22 mouse cellular contexts compared by ENCODE assay signal in the genomic region with DNA sequence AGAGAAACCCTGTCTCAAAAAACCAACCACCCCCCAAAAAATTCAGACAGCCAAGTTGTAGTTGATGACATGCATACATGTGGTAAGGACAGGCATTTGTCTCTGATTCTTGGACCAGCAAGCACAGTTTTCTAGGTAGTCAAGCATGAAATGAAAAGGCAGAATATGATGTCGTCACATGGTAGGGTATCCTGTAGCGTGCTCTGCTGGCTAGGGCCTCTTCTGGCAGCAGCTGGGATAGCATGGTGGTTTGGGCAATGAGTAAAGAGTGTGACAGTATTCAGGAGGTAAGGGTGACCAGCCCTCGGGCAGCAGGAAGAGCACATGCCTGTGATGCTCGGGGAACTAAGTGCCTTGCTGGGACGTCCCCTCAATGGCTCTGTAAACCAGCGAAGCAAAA.
DNase-seq lines count a peak whose midpoint lies in the region; ATAC-seq and TF ChIP-seq lines count a peak whose summit lies in the region.
"Had no signal": no experiment of that assay in that cellular context is flagged by ENCODE, and none has a peak within 500 bp of the region (broad histone marks: within the 10 kb centered on the region; RNA-seq: fewer than 3 reads in every experiment).

No protein-coding gene starts in this region.

- no peaks in the 10 kb centered on the region for H3K27me3 ChIP-seq in midbrain, postnatal 0 days (ENCODE audit: insufficient read depth, low read length)
- no peaks in the 10 kb centered on the region for H3K27me3 ChIP-seq in midbrain, embryonic 11.5 days (ENCODE audit: control insufficient read depth, insufficient read depth, low read length)
- H3K27me3 ChIP-seq: embryonic facial prominence, embryonic 15.5 days; heart, embryonic 13.5 days; midbrain, embryonic 15.5 days had no signal

- peak; percentile 37 for TF ChIP-seq CTCF in layer of hippocampus, adult 2 months (conservative IDR thresholded peaks at IDR 0.05)
- peak; percentile 16; the same call in 1 of the 2 replicates for TF ChIP-seq CTCF in midbrain, postnatal 0 days (IDR thresholded peaks at IDR 0.05)
- 0 out of 2 replicates have a peak, but pooled peaks have one; percentile 6 for TF ChIP-seq CTCF in embryonic fibroblast, embryonic 13.5 days (IDR thresholded peaks at IDR 0.05; ENCODE audit: borderline replicate concordance, insufficient read depth, low read length)

- 80% methylated on average over 6 of the region's 6 CpGs for WGBS in midbrain, postnatal 0 days
- WGBS in midbrain, embryonic 11.5 days = 76% methylated on average over 6 of the region's 6 CpGs

- H3K9me3 ChIP-seq in midbrain, postnatal 0 days (ENCODE audit: low read length) = no peaks in the 10 kb centered on the region
- H3K9me3 ChIP-seq in midbrain, embryonic 11.5 days (ENCODE audit: control insufficient read depth, low read length) = no peaks in the 10 kb centered on the region
- H3K9me3 ChIP-seq: embryonic facial prominence, embryonic 15.5 days; heart, embryonic 13.5 days; midbrain, embryonic 15.5 days had no signal

- H3K27ac ChIP-seq in layer of hippocampus, adult 2 months = no peak overlapping the region
- no peak overlapping the region for H3K27ac ChIP-seq in midbrain, postnatal 0 days (ENCODE audit: low read depth, low read length)
- H3K27ac ChIP-seq in midbrain, embryonic 11.5 days (ENCODE audit: low read depth, low read length) = no peak overlapping the region
- no peak overlapping the region for H3K27ac ChIP-seq in embryonic fibroblast, embryonic 13.5 days (ENCODE audit: insufficient read depth, low read length)
- H3K27ac ChIP-seq: embryonic facial prominence, embryonic 15.5 days; heart, embryonic 13.5 days; midbrain, embryonic 15.5 days had no signal

- no peak for TF ChIP-seq POLR2A in embryonic fibroblast, embryonic 13.5 days (IDR thresholded peaks at IDR 0.05; ENCODE audit: low read depth, low read length)

- no peak overlapping the region for H3K4me3 ChIP-seq in layer of hippocampus, adult 2 months
- H3K4me3 ChIP-seq in midbrain, postnatal 0 days (ENCODE audit: low read depth, low read length) = no peak overlapping the region
- H3K4me3 ChIP-seq in midbrain, embryonic 11.5 days (ENCODE audit: low read depth, low read length) = no peak overlapping the region
- H3K4me3 ChIP-seq in embryonic fibroblast, embryonic 13.5 days (ENCODE audit: insufficient read depth, low read length) = no peak overlapping the region
- H3K4me3 ChIP-seq: embryonic facial prominence, embryonic 15.5 days; heart, embryonic 13.5 days; midbrain, embryonic 15.5 days had no signal

- H3K9ac ChIP-seq in midbrain, postnatal 0 days (replicated peaks; ENCODE audit: low read length, poor library complexity, severe bottlenecking) = no peak overlapping the region
- H3K9ac ChIP-seq in midbrain, embryonic 11.5 days (ENCODE audit: low read length) = no peak overlapping the region
- H3K9ac ChIP-seq: embryonic facial prominence, embryonic 15.5 days; heart, embryonic 13.5 days; midbrain, embryonic 15.5 days had no signal

- ATAC-seq in midbrain, postnatal 0 days (ENCODE audit: low FRiP score) = no peak
- no peak for ATAC-seq in midbrain, embryonic 11.5 days (ENCODE audit: low FRiP score)
- ATAC-seq: hindbrain, embryonic 16.5 days; midbrain, embryonic 15.5 days had no signal

- no peak for DNase-seq in layer of hippocampus, adult 2 months (ENCODE audit: low spot score in 2 of 2)
- no peak for DNase-seq in layer of hippocampus, adult 9-11 months
- DNase-seq in midbrain, postnatal 0 days (ENCODE audit: low spot score) = no peak
- no peak for DNase-seq in midbrain, embryonic 11.5 days (ENCODE audit: low spot score, missing footprints)
- DNase-seq in ovary, postnatal 10 days (ENCODE audit: low spot score) = no peak
- DNase-seq in frontal cortex, postnatal 36 days (ENCODE audit: low spot score in 2 of 2) = no peak
- DNase-seq: adrenal gland, postnatal 36 days; cerebellum, adult 11-12 months; cerebellum, postnatal 25 days; gastrocnemius, postnatal 10 days; heart, adult 11 months; heart, postnatal 36 days; kidney, adult 18-20 months; kidney, postnatal 36 days; lung, adult 18-20 months; right cerebral cortex, adult 18-20 months; thymus, postnatal 25 days had no signal

- H3K36me3 ChIP-seq in midbrain, postnatal 0 days (ENCODE audit: insufficient read depth, low read length) = no peaks in the 10 kb centered on the region
- no peaks in the 10 kb centered on the region; the same call in 1 of the 2 replicates for H3K36me3 ChIP-seq in midbrain, embryonic 11.5 days (ENCODE audit: control insufficient read depth, insufficient read depth, low read length)
- H3K36me3 ChIP-seq: midbrain, embryonic 15.5 days had no signal

- H3K4me2 ChIP-seq in midbrain, postnatal 0 days (ENCODE audit: low read depth, low read length, poor library complexity, severe bottlenecking) = no peak overlapping the region
- H3K4me2 ChIP-seq in midbrain, embryonic 11.5 days = no peak overlapping the region
- H3K4me2 ChIP-seq: embryonic facial prominence, embryonic 15.5 days; heart, embryonic 13.5 days; midbrain, embryonic 15.5 days had no signal

- 0 out of 2 replicates have a peak, but pooled peaks cover 3% of the 10 kb centered on the region for H3K4me1 ChIP-seq in midbrain, postnatal 0 days (ENCODE audit: insufficient read depth, low read length)
- H3K4me1 ChIP-seq in midbrain, embryonic 11.5 days (ENCODE audit: control insufficient read depth, insufficient read depth, low read length) = no peaks in the 10 kb centered on the region
- H3K4me1 ChIP-seq in embryonic fibroblast, embryonic 13.5 days (ENCODE audit: control insufficient read depth, insufficient read depth, low read length) = 0 out of 2 replicates have a peak, but pooled peaks cover 5% of the 10 kb centered on the region
